13 mouse cellular contexts compared by ENCODE assay signal in genomic region chr5:35768525-35768924, GRCm38 (mm10).
"Had no signal": no experiment of that assay in that cellular context is flagged by ENCODE, and none has a peak within 500 bp of the region (broad histone marks: within the 10 kb centered on the region; RNA-seq: fewer than 3 reads in every experiment).

No protein-coding gene starts in this region.

- H3K27me3 ChIP-seq: liver, embryonic 15.5 days had no signal

- H3K27ac ChIP-seq: liver, embryonic 15.5 days; midbrain, embryonic 10.5 days; neural tube, embryonic 15.5 days had no signal

- H3K36me3 ChIP-seq: liver, embryonic 15.5 days; midbrain, embryonic 10.5 days; neural tube, embryonic 15.5 days had no signal

- H3K9me3 ChIP-seq: liver, embryonic 15.5 days; midbrain, embryonic 10.5 days; neural tube, embryonic 15.5 days had no signal

- H3K4me2 ChIP-seq: liver, embryonic 11.5 days; liver, embryonic 15.5 days; lung, embryonic 14.5 days; neural tube, embryonic 15.5 days had no signal

- H3K4me1 ChIP-seq: liver, embryonic 15.5 days; midbrain, embryonic 10.5 days had no signal

- DNase-seq: kidney, postnatal 14 days; left cerebral cortex, postnatal 4 days; lung, embryonic 14.5 days; lung, postnatal 10 days; lung, postnatal 4 days; midbrain, embryonic 14.5 days; thymus, adult 18-20 months; thymus, postnatal 14 days had no signal

- H3K4me3 ChIP-seq: liver, embryonic 15.5 days; midbrain, embryonic 10.5 days; myocyte; neural tube, embryonic 15.5 days had no signal

- H3K9ac ChIP-seq: liver, embryonic 15.5 days; lung, embryonic 14.5 days; neural tube, embryonic 15.5 days had no signal
